Mouse (Mus musculus) heart, postnatal 0 days (tissue): ENCODE results near the gene Pcnx3.

ENCODE experiments used
- CTCF ChIP-seq: IDR thresholded peaks from 2 replicates; pipeline ENCODE4 v1.5.1; 2016; ENCODE audit warnings: antibody characterized with exemption, control low read depth, low read depth
- EP300 ChIP-seq: IDR thresholded peaks from 2 replicates; pipeline ENCODE4 v1.6.1; 2016; ENCODE audit warnings: antibody characterized with exemption, low read depth

- TF ChIP-seq CTCF = no peak
- TF ChIP-seq EP300 = no peak
Observed at GRCm38 (mm10) chr19:5684236-5684635, 4.5 kb downstream of the Pcnx3 start.
